Mouse (Mus musculus) layer of hippocampus, adult 18-20 months (tissue): ENCODE measurements around the gene Slc39a2. TPM values are rescaled to one million over a fixed set of nuclear protein-coding genes. Genes with fewer than 3 reads are reported as not detected.

Experiments used
- DNase-seq, 2 experiments: peaks; one replicate each; pipeline ENCODE4 v3.0.0; 2022; ENCODE audit warnings: low spot score in 2 of 2
- total RNA-seq, 2 experiments: library from RNA; stranded (reverse); gene quantifications; 2 replicates each; pipeline ENCODE4 v1.2.3; 2021

Slc39a2 gene
- total RNA-seq, 2 experiments from 2014 or later = 6.7 to 8.0 TPM

- DNase-seq = peak; percentile 25 to 82
Observed at GRCm38 (mm10) chr14:51930824-51931223, 38.1 kb downstream of the Slc39a2 start.

DNA sequence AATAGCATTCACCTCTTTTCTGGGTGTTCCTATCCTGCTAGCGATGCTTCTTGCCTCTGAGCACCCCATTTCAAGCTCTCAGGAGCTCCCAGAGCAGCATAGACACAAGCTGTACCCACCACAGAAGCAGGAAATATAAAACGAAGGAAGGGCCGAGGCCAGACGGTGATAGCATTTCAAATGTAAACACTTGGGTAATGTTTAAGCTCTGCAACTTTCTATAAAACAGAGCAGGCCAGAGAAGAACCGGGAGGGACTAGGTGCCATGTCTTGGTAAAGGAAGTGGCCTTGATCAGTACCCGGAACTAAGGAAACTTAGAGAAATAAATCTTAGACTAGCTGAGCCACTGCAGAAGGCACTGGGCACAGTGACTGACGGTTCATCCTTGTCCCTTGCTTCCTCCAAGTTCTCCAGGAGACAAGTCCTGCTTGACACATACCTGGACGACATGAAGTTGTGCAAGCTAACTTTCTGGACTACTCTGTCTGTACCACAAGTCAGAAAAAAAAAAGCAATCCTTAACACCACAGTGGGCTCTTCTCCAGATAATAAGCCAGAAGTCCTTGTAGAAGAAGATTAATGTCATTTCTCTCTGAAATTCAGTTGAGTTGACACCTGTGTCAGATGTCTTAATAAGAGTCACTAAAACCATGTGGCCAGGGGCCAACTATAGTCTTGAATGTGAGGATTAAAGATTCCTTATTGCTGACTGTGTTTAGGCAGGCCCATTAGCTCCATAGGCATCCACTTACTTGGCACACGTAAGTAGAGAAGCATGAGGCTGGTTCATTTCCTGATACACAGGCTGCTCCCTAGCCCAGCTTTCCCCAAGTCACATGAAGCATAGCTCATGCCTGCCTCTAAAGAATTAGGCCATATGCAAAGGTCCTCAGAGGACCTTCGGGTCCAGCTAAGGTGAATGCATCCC lies 39.7 kb downstream of the Slc39a2 start:
- DNase-seq = no peak

DNA sequence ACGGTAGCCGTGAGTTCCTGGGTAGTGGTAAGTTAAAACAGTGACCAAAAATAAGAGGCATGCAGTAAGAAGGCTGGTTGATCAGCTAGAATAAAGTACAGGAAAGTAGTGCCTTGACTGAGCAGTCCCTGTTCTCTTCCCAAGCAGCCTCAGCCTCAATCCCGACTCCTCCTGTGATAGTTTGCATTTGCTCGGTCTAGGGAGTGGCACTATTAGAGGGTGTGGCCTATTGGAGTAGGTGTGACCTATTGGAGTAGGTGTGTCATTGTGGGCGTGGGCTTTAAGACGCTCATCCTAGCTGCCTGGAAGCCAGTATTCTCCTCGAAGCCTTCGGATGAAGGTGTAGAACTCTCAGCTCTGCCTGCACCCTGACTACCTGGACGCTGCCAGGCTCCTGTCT lies 46.3 kb downstream of the Slc39a2 start:
- no peak for DNase-seq

DNA sequence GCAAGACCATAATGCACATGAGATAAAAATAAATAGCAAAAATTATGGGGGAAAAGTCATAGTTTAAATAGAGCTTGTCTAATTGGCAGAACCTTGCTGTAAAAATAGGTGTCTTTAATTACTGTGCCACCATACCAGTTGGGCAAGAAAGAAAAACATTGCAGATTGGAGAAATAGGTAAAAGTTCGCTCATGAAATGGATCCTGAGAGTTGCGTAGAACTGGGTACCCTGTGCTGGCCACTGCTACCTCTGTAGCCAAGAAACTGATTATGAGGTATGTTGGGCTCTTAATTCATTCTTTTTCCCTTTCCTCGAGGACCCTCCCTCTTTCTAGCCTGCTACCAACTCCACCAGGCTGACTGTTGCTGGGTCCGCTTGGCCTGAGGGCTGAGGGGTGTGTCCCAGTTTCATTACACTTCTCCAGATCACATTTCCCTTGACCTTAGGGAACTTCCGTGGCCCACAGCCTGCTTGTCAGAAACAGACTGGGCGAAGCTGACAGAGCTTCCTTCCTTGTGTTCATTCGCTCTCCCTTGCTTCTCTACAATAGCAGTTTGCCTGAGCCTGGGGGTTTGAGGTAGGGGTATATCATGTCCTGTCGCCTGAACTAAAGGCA lies 48.4 kb downstream of the Slc39a2 start:
- no peak for DNase-seq

DNA sequence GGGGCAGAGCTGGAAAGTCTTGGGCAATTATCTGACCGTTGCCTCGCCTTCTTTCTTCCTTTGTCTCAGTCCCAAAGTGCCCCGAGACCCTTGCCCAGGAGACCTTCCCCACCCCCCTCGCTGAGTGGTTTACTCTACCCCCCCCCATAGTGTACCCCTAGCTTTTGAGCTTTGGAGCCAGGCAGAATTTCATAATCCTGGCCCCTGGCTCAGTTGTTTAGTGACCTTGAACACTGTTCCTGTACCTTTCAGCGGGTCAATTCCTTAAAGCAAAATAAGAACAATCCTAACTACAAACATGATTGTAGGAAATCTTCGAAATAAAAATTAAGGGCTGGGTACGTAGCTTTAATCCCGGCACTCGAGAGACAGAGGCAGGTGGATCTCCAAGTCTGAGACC lies 48.9 kb downstream of the Slc39a2 start:
- DNase-seq = no peak

DNA sequence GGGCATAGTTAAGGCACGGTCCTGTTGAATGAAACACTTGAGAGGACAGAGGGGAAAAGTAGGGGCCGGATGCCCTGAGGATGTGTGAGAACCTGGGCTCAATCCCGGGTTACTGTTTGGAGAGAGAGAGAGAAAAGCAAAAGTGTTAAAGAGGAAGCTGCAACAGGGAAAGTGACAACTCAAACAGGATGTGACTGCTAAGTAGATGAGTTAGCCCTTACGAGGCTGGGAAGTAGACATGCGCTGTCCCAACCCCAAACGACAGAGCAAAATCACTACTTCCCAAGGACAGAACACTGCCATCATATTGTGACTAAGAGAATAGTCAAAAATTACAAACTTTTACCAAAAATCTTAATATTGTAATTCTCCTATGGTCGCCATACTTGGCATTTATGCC lies 49.5 kb downstream of the Slc39a2 start:
- DNase-seq = no peak

- no peak for DNase-seq
Observed at GRCm38 (mm10) chr14:51943336-51943735, 50.6 kb downstream of the Slc39a2 start.

Other genes with a start within 250 kb of the Slc39a2 start
- gene Gm17079, start 197.4 kb upstream of the Slc39a2 start, total RNA-seq = not detected
- not detected for gene Gm5800, start 175.7 kb upstream of the Slc39a2 start, total RNA-seq
- gene Ang4, start 119.3 kb upstream of the Slc39a2 start, total RNA-seq = not detected
- gene AY358078, start 92.8 kb upstream of the Slc39a2 start, total RNA-seq = not detected
- gene Ear6, start 39.2 kb upstream of the Slc39a2 start, total RNA-seq = not detected
- gene Mettl17, start 8.0 kb upstream of the Slc39a2 start, total RNA-seq = 10 to 100 TPM; 29.0 to 43.2 TPM
- 1,000 to 10,000 TPM in 1 of 2 experiments, 100 to 1,000 TPM in 1; 922 to 1,028 TPM for gene Ndrg2, start 21.3 kb downstream of the Slc39a2 start, total RNA-seq
- gene Tppp2, start 25.5 kb downstream of the Slc39a2 start, total RNA-seq = not detected
- gene Rnase13, start 29.9 kb downstream of the Slc39a2 start, total RNA-seq = not detected
- gene Arhgef40, start 91.8 kb downstream of the Slc39a2 start, total RNA-seq = 10 to 100 TPM; 25.8 to 30.0 TPM
- gene Tmem253, start 122.8 kb downstream of the Slc39a2 start, total RNA-seq = under 1 TPM; 0.63 to 0.92 TPM
- 10 to 100 TPM; 42.3 to 44.2 TPM for gene Zfp219, start 127.8 kb downstream of the Slc39a2 start, total RNA-seq
- gene Olfr221, start 149.6 kb downstream of the Slc39a2 start, total RNA-seq = not detected
- gene Hnrnpc, start 211.1 kb downstream of the Slc39a2 start, total RNA-seq = 100 to 1,000 TPM; 255 to 280 TPM
- 1 to 10 TPM; 1.2 to 1.9 TPM for gene Rpgrip1, start 217.8 kb downstream of the Slc39a2 start, total RNA-seq